Mouse (Mus musculus) small intestine, adult 2 months (tissue): Measurements from ENCODE around the gene Mlkl. TPM values are rescaled to one million over a fixed set of nuclear protein-coding genes. Genes with fewer than 3 reads are reported as not detected.

ENCODE experiments used
- H3K27ac ChIP-seq: fragments of 200-500 bp; 2 replicates; pipeline ENCODE4 v1.5.1; 2012; ENCODE audit warnings: low read depth, low read length, control low read depth, inconsistent platforms; ENCODE audit not compliant: insufficient read depth
- H3K27me3 ChIP-seq: fragments of 200-500 bp; 2 replicates; pipeline ENCODE4 v1.6.1; 2012; ENCODE audit warnings: mild to moderate bottlenecking, moderate library complexity, low read length, inconsistent platforms; ENCODE audit not compliant: control insufficient read depth, insufficient read depth
- H3K36me3 ChIP-seq: fragments of 200-500 bp; 2 replicates; pipeline ENCODE4 v1.6.1; 2012; ENCODE audit warnings: mild to moderate bottlenecking, low read length, control low read depth, inconsistent platforms; ENCODE audit not compliant: control insufficient read depth, insufficient read depth
- H3K4me1 ChIP-seq: fragments of 200-500 bp; 2 replicates; pipeline ENCODE4 v1.6.1; 2012; ENCODE audit warnings: low read length, inconsistent platforms, mixed read lengths; ENCODE audit not compliant: control insufficient read depth, insufficient read depth, insufficient read length
- H3K4me3 ChIP-seq: fragments of 200-500 bp; 2 replicates; pipeline ENCODE4 v1.5.1; 2012; ENCODE audit warnings: low read depth, mild to moderate bottlenecking, control low read depth, inconsistent platforms, low read length, moderate library complexity
- CTCF ChIP-seq: fragments of 200-500 bp; IDR thresholded peaks from 2 replicates; pipeline ENCODE4 v1.5.1; 2012; ENCODE audit warnings: low read depth, mild to moderate bottlenecking, control low read depth, inconsistent platforms, low read length, moderate library complexity, mixed read lengths; ENCODE audit not compliant: insufficient replicate concordance, insufficient read length; ENCODE audit errors: extremely low read depth
- POLR2A ChIP-seq: fragments of 200-500 bp; IDR thresholded peaks from 2 replicates; pipeline ENCODE4 v1.6.1; 2012; ENCODE audit warnings: low read depth, mild to moderate bottlenecking, control low read depth, inconsistent platforms, low read length, moderate library complexity
- WGBS: fragments of 180-500 bp; shearing (Covaris S2); methylation state at CpG from one replicate; pipeline ENCODE4 v1.1.7; 2018; 5-methylcytosine and 5-hydroxymethylcytosine counted together
- polyA plus RNA-seq: library from polyadenylated mRNA; depleted of rRNA; stranded (reverse); fragments of >200 nt; gene quantifications from 2 replicates; pipeline ENCODE4 v1.2.3, GENCODE M21; 2012; rRNA removed

Mlkl gene
- polyA plus RNA-seq, result 0.48 and 0.72 TPM in 2 replicates

GRCm38 (mm10) chr8:111337890-111338347, at the start of gene Mlkl:
TSS of gene Mlkl (minus strand) at chr8:111338177.
- peaks cover 7% of the 10 kb centered on the region for H3K36me3 ChIP-seq
- WGBS, result under 1% methylated on average over 29 of the region's 29 CpGs
- no peaks in the 10 kb centered on the region for H3K27me3 ChIP-seq
- peak within 1 kb of the TSS; percentile 97 for H3K4me3 ChIP-seq
- no peaks in the 10 kb centered on the region for H3K4me1 ChIP-seq
- TF ChIP-seq POLR2A (no peak), CTCF (no peak)
- H3K27ac ChIP-seq, result peak within 1 kb of the TSS; percentile 92

- no peaks in the 10 kb centered on the region; the same call in 1 of the 2 replicates for H3K27me3 ChIP-seq
- no peak overlapping the region for H3K27ac ChIP-seq
- H3K4me1 ChIP-seq, result no peaks in the 10 kb centered on the region
- no peaks in the 10 kb centered on the region for H3K36me3 ChIP-seq
- TF ChIP-seq POLR2A (no peak), CTCF (no peak)
- no peak overlapping the region for H3K4me3 ChIP-seq
- 58% methylated on average over 9 of the region's 9 CpGs for WGBS
These were observed 47.9 kb upstream of the Mlkl start for GRCm38 (mm10) chr8:111385915-111386314.

GRCm38 (mm10) chr8:111384628-111385027, 46.7 kb upstream of the Mlkl start:
- Histone ChIP-seq H3K4me1 (no peaks in the 10 kb centered on the region), H3K4me3 (no peak overlapping the region), H3K27me3 (no peaks in the 10 kb centered on the region; the same call in 1 of the 2 replicates), H3K27ac (no peak overlapping the region), H3K36me3 (no peaks in the 10 kb centered on the region)
- no peak for TF ChIP-seq CTCF
- TF ChIP-seq POLR2A, result no peak
- WGBS, result 15% methylated on average over 2 of the region's 2 CpGs

DNA sequence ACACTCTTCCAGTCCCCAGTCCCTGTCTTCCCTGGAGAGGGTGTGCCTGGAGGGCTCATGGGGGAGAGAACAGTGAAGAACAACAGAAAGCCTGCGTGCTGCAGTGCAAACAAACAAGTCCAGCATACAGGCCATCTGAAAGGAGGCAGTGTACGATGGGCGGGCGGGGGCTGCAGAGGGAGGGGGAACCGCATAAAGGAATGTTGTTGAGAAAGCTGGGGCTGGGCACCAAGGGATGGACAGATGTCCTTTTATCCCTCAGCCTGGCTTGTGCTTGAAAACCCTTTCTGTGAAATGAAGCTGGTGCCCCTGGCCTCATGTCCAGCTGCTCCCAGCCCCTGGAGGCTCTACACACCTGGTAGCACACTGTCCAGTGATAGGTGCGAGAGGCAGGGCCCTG, 37.2 kb upstream of the Mlkl start:
- no peak overlapping the region for H3K27ac ChIP-seq
- H3K4me1 ChIP-seq, result no peaks in the 10 kb centered on the region; the same call in 1 of the 2 replicates
- H3K4me3 ChIP-seq, result no peak overlapping the region
- TF ChIP-seq POLR2A (no peak), CTCF (no peak)
- no peaks in the 10 kb centered on the region for H3K27me3 ChIP-seq
- H3K36me3 ChIP-seq, result no peaks in the 10 kb centered on the region
- WGBS, result 71% methylated on average over 6 of the region's 6 CpGs

DNA sequence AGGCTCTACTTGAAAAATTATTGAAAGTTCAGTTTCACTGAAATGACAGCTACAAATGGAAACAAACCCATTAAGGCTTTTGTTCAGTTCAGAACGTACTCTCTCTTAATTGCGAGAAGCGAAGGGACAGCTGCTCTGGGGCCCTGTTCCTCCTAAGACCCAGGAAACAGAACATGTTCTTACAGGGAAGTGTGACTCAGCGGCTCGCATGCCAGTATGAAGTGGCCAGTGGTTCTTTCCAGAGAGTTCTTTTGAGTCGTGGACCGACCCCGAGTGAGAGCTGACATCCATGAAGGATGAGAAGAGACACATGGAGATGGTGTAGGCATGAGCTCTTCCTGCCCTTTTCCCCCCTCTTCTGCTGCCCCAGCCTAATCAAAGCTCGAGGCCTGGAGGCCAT, 31.7 kb upstream of the Mlkl start:
- Histone ChIP-seq H3K4me1 (peaks cover 11% of the 10 kb centered on the region), H3K27ac (no peak overlapping the region), H3K4me3 (no peak overlapping the region), H3K36me3 (no peaks in the 10 kb centered on the region), H3K27me3 (no peaks in the 10 kb centered on the region)
- WGBS, result 81% methylated on average over 9 of the region's 9 CpGs
- TF ChIP-seq POLR2A (no peak), CTCF (no peak)

- peaks cover 11% of the 10 kb centered on the region for H3K4me1 ChIP-seq
- H3K27ac ChIP-seq, result peak overlapping the region; percentile 18; the same call in 1 of the 2 replicates
- 63% methylated on average over 8 of the region's 8 CpGs for WGBS
- H3K36me3 ChIP-seq, result no peaks in the 10 kb centered on the region
- H3K4me3 ChIP-seq, result peak overlapping the region; percentile 38
- H3K27me3 ChIP-seq, result no peaks in the 10 kb centered on the region
- TF ChIP-seq CTCF, result no peak
- TF ChIP-seq POLR2A, result no peak
These were observed 29.4 kb upstream of the Mlkl start for GRCm38 (mm10) chr8:111367350-111367749.

GRCm38 (mm10) chr8:111366610-111367234, 28.7 kb upstream of the Mlkl start:
- H3K27me3 ChIP-seq, result no peaks in the 10 kb centered on the region
- peak overlapping the region; percentile 38 for H3K4me3 ChIP-seq
- H3K4me1 ChIP-seq, result peaks cover 11% of the 10 kb centered on the region
- no peak for TF ChIP-seq POLR2A
- TF ChIP-seq CTCF, result no peak
- H3K27ac ChIP-seq, result peak overlapping the region; percentile 18; the same call in 1 of the 2 replicates
- no peaks in the 10 kb centered on the region for H3K36me3 ChIP-seq
- WGBS, result 18% methylated on average over 14 of the region's 14 CpGs
